Mouse (Mus musculus) liver, embryonic 14.5 days (tissue): ENCODE results near the gene 2310039H08Rik. TPM values are rescaled to one million over a fixed set of nuclear protein-coding genes. Genes with fewer than 3 reads are reported as not detected.
A peak's percentile ranks its signal among the peaks of the same experiment; 100 is the strongest.

Experiments
- ATAC-seq: fragments of 200-750 bp; cut with Nextera tagmentation; 2 replicates; pipeline ENCODE4 v1.8.0; 2017; ENCODE audit warnings: moderate number of reproducible peaks, mild to moderate bottlenecking, moderate library complexity; ENCODE audit not compliant: insufficient read depth
- DNase-seq, 3 experiments: peaks; one replicate each; pipeline ENCODE4 v3.0.0-alpha.2; 2012 to 2013; ENCODE audit warnings: low read depth in 3 of 3, low spot score in 3 of 3
- H3K27ac ChIP-seq: fragments of 300-500 bp; sonication (generic); 2 replicates; pipeline ENCODE4 v1.5.1; 2014; ENCODE audit warnings: moderate library complexity, mild to moderate bottlenecking, control low read depth, inconsistent platforms
- H3K27me3 ChIP-seq: fragments of 300-500 bp; sonication (generic); 2 replicates; pipeline ENCODE4 v1.6.1; 2014; ENCODE audit warnings: mild to moderate bottlenecking, low read length, moderate library complexity; ENCODE audit not compliant: control insufficient read depth, insufficient read depth
- H3K36me3 ChIP-seq: fragments of 300-500 bp; sonication (generic); replicated peaks from 2 replicates; pipeline ENCODE4 v1.6.1; 2014; ENCODE audit warnings: low read depth; ENCODE audit not compliant: control insufficient read depth, insufficient read depth
- H3K4me1 ChIP-seq, 2 experiments: fragments of 200-500 bp in 1 of 2; fragments of 300-500 bp in 1 of 2; sonication (generic) in 1 of 2; replicated peaks; 2 replicates each; pipeline ENCODE4 v1.6.1; 2012 to 2014; ENCODE audit warnings: antibody characterized with exemption in 1 of 2, inconsistent platforms in 1 of 2, low read length in 1 of 2; ENCODE audit not compliant: control insufficient read depth in 2 of 2, insufficient read depth in 2 of 2
- H3K4me2 ChIP-seq: fragments of 300-500 bp; sonication (generic); 2 replicates; pipeline ENCODE4 v1.6.1; 2014; ENCODE audit warnings: low read depth, mild to moderate bottlenecking, control low read depth, moderate library complexity
- H3K4me3 ChIP-seq, 2 experiments: fragments of 200-500 bp in 1 of 2; fragments of 300-500 bp in 1 of 2; sonication (generic) in 1 of 2; 2 replicates each; pipeline ENCODE4 v1.5.1; 2012 to 2014; ENCODE audit warnings: low read depth in 2 of 2, low read length in 2 of 2, mild to moderate bottlenecking in 2 of 2, control low read depth in 1 of 2, inconsistent platforms in 1 of 2, moderate library complexity in 1 of 2; ENCODE audit not compliant: insufficient read depth in 1 of 2
- H3K9ac ChIP-seq: fragments of 300-500 bp; sonication (generic); replicated peaks from 2 replicates; pipeline ENCODE4 v1.6.1; 2014; ENCODE audit warnings: mild to moderate bottlenecking, control low read depth, moderate library complexity
- H3K9me3 ChIP-seq: fragments of 300-500 bp; sonication (generic); 2 replicates; pipeline ENCODE4 v1.6.1; 2016; ENCODE audit warnings: low read length, mixed read lengths; ENCODE audit not compliant: control insufficient read depth
- CTCF ChIP-seq: IDR thresholded peaks from 2 replicates; pipeline ENCODE4 v1.5.1; 2016; ENCODE audit warnings: antibody characterized with exemption, low read depth, control low read depth
- EP300 ChIP-seq: IDR thresholded peaks from 2 replicates; pipeline ENCODE4 v1.6.1; 2016; ENCODE audit warnings: antibody characterized with exemption, low read depth
- WGBS: fragments of 180-500 bp; shearing (Covaris S2); extraction: QIAGEN DNeasy Blood & Tissue Kit; methylation state at CpG from one replicate; pipeline ENCODE4 v1.1.7; 2014; ENCODE audit not compliant: insufficient replicate concordance; 5-methylcytosine and 5-hydroxymethylcytosine counted together
- polyA plus RNA-seq, 2 experiments: library from polyadenylated mRNA; depleted of rRNA in 1 of 2; stranded (reverse) in 1 of 2; unstranded in 1 of 2; fragments of >200 nt; fragmentation: Nextera tagmentation in 1 of 2; extraction: Ambion mirVana in 1 of 2; gene quantifications; 2 replicates each; pipeline versions ENCODE4 v1.2.1 to v1.2.3; 2012 to 2014

2310039H08Rik gene
- polyA plus RNA-seq, 2 experiments, result 36.7 to 62.7 TPM

DNA sequence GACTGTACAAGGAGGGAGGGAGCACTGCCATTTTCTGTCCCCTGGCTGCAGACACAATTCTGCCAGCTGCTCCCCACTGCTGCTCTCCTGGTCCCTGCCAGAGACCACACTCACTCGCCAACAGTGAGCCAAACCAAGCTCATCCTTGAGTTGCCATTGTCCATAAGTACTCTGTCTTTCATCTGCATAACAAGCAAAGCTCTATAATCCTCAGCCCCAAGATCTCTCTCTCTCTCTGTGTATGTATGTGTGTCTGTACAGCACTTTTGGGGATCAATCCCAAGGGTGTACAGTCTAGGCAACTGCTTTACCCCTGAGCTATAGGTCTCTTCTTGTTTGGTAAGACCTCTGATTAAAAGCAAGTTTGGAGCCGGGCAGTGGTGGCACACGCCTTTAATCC, 38.2 kb downstream of the 2310039H08Rik start:
- Histone ChIP-seq H3K27me3 (no peaks in the 10 kb centered on the region), H3K27ac (no peak overlapping the region), H3K4me3 (no peak overlapping the region), H3K36me3 (peaks cover 30% of the 10 kb centered on the region), H3K4me2 (no peak overlapping the region), H3K9me3 (no peaks in the 10 kb centered on the region), H3K9ac (no peak overlapping the region), H3K4me1 (peaks cover 0 to 2% of the 10 kb centered on the region in 2 experiments; a peak in 1 of 4 replicates)
- no peak for ATAC-seq
- TF ChIP-seq EP300, result no peak
- TF ChIP-seq CTCF, result no peak
- WGBS, result 79% methylated on average over 3 of the region's 3 CpGs
- DNase-seq, result no peak

- Histone ChIP-seq H3K4me1 (peaks cover 3 to 12% of the 10 kb centered on the region in 2 experiments), H3K27ac (no peak overlapping the region), H3K9me3 (no peaks in the 10 kb centered on the region), H3K9ac (no peak overlapping the region), H3K4me2 (no peak overlapping the region), H3K27me3 (no peaks in the 10 kb centered on the region), H3K4me3 (no peak overlapping the region), H3K36me3 (peaks cover 18% of the 10 kb centered on the region)
- no peak for TF ChIP-seq CTCF
- no peak for TF ChIP-seq EP300
- DNase-seq (no peak), ATAC-seq (no peak)
- WGBS, result 76% methylated on average over 1 of the region's 1 CpGs
Observed at GRCm38 (mm10) chr17:46812442-46812841, 40.0 kb downstream of the 2310039H08Rik start.

GRCm38 (mm10) chr17:46813637-46814036, 41.2 kb downstream of the 2310039H08Rik start:
- Histone ChIP-seq H3K27me3 (no peaks in the 10 kb centered on the region), H3K27ac (no peak overlapping the region), H3K9me3 (no peaks in the 10 kb centered on the region), H3K4me3 (no peak overlapping the region), H3K4me2 (no peak overlapping the region), H3K9ac (no peak overlapping the region), H3K4me1 (peaks cover 12 to 22% of the 10 kb centered on the region in 2 experiments), H3K36me3 (peaks cover 13% of the 10 kb centered on the region)
- DNase-seq, result no peak
- ATAC-seq, result no peak
- 79% methylated on average over 8 of the region's 8 CpGs for WGBS
- TF ChIP-seq CTCF (no peak), EP300 (no peak)

GRCm38 (mm10) chr17:46814497-46814896, 42.1 kb downstream of the 2310039H08Rik start:
- H3K4me2 ChIP-seq, result no peak overlapping the region
- peaks cover 17 to 28% of the 10 kb centered on the region in 2 experiments for H3K4me1 ChIP-seq
- no peaks in the 10 kb centered on the region for H3K9me3 ChIP-seq
- H3K27me3 ChIP-seq, result no peaks in the 10 kb centered on the region
- DNase-seq, result no peak
- no peak for ATAC-seq
- H3K27ac ChIP-seq, result no peak overlapping the region
- H3K9ac ChIP-seq, result no peak overlapping the region
- no peak overlapping the region for H3K4me3 ChIP-seq
- 75% methylated on average over 6 of the region's 6 CpGs for WGBS
- no peak for TF ChIP-seq CTCF
- TF ChIP-seq EP300, result no peak
- peaks cover 6% of the 10 kb centered on the region for H3K36me3 ChIP-seq

GRCm38 (mm10) chr17:46816306-46816705, 43.9 kb downstream of the 2310039H08Rik start:
- WGBS, result 75% methylated on average over 13 of the region's 13 CpGs
- H3K4me3 ChIP-seq, result no peak overlapping the region
- peaks cover 17 to 28% of the 10 kb centered on the region in 2 experiments for H3K4me1 ChIP-seq
- peaks cover 7% of the 10 kb centered on the region for H3K36me3 ChIP-seq
- DNase-seq (no peak), ATAC-seq (no peak)
- H3K4me2 ChIP-seq, result no peak overlapping the region
- no peaks in the 10 kb centered on the region for H3K9me3 ChIP-seq
- peak; percentile 17; the same call in 1 of the 2 replicates for TF ChIP-seq CTCF
- no peak for TF ChIP-seq EP300
- no peaks in the 10 kb centered on the region for H3K27me3 ChIP-seq
- H3K27ac ChIP-seq, result no peak overlapping the region
- no peak overlapping the region for H3K9ac ChIP-seq
